22 mouse cellular contexts compared by ENCODE assay signal in the genomic region with DNA sequence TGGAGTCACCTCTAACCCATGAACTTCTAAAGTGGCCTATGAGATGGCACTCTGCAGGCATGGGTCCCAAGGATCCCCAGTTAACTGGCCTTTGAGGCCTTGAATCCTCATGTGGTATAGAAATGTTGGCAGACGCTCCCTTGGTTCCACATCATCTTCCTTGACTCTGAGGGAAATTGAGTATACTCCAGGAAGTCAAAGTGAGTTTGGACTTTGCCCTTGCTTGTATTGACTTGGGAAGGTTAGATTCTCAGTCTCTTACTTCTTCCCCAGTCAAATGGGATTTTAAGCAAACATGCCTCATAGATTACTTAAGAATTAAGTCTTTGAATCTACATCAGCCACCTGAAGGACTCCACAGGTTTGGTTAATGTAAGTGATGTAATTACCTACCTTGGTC. TPM values are rescaled to one million over a fixed set of nuclear protein-coding genes. Genes with fewer than 3 reads are reported as not detected.
DNase-seq lines count a peak whose midpoint lies in the region; ATAC-seq and TF ChIP-seq lines count a peak whose summit lies in the region.
"Had no signal": no experiment of that assay in that cellular context is flagged by ENCODE, and none has a peak within 500 bp of the region (broad histone marks: within the 10 kb centered on the region; RNA-seq: fewer than 3 reads in every experiment).

No protein-coding gene starts in this region.

- no peaks in the 10 kb centered on the region for H3K36me3 ChIP-seq in intestine, embryonic 14.5 days (ENCODE audit: control insufficient read depth, insufficient read depth, low read length)
- H3K36me3 ChIP-seq in intestine, postnatal 0 days (ENCODE audit: control insufficient read depth, insufficient read depth) = no peaks in the 10 kb centered on the region
- H3K36me3 ChIP-seq in stomach, embryonic 15.5 days = no peaks in the 10 kb centered on the region
- no peaks in the 10 kb centered on the region for H3K36me3 ChIP-seq in forebrain, embryonic 12.5 days (replicated peaks)
- H3K36me3 ChIP-seq: forebrain, embryonic 10.5 days; G1E; hindbrain, embryonic 12.5 days; hindbrain, embryonic 15.5 days had no signal

- peak overlapping the region; percentile 5; the same call in 1 of the 2 replicates for H3K27ac ChIP-seq in intestine, embryonic 14.5 days (ENCODE audit: low read depth)
- peak overlapping the region; percentile 88 for H3K27ac ChIP-seq in intestine, postnatal 0 days (ENCODE audit: low read depth, low read length)
- peak overlapping the region; percentile 49 for H3K27ac ChIP-seq in stomach, embryonic 15.5 days
- no peak overlapping the region for H3K27ac ChIP-seq in forebrain, embryonic 12.5 days
- H3K27ac ChIP-seq: forebrain, embryonic 10.5 days; heart, adult 2 months; hindbrain, embryonic 12.5 days; hindbrain, embryonic 15.5 days had no signal

- no peak for TF ChIP-seq POLR2A in lung, adult 2 months (IDR thresholded peaks at IDR 0.05; ENCODE audit: borderline replicate concordance, extremely low read depth, low read depth, low read length)

- H3K4me2 ChIP-seq in intestine, embryonic 14.5 days (ENCODE audit: low read length) = no peak overlapping the region
- H3K4me2 ChIP-seq in intestine, postnatal 0 days (replicated peaks; ENCODE audit: low read depth) = no peak overlapping the region; the same call in 1 of the 2 replicates
- H3K4me2 ChIP-seq in stomach, embryonic 15.5 days = no peak overlapping the region
- H3K4me2 ChIP-seq in forebrain, embryonic 12.5 days = no peak overlapping the region
- H3K4me2 ChIP-seq: heart, embryonic 11.5 days; hindbrain, embryonic 12.5 days; hindbrain, embryonic 15.5 days had no signal

- no peaks in the 10 kb centered on the region for H3K9me3 ChIP-seq in intestine, embryonic 14.5 days (ENCODE audit: control insufficient read depth, low read length)
- no peaks in the 10 kb centered on the region for H3K9me3 ChIP-seq in intestine, postnatal 0 days (ENCODE audit: control insufficient read depth)
- H3K9me3 ChIP-seq in stomach, embryonic 15.5 days = no peaks in the 10 kb centered on the region
- H3K9me3 ChIP-seq in forebrain, embryonic 12.5 days = no peaks in the 10 kb centered on the region
- H3K9me3 ChIP-seq: forebrain, embryonic 10.5 days; G1E; hindbrain, embryonic 12.5 days; hindbrain, embryonic 15.5 days had no signal

- 83% methylated on average over 1 of the region's 1 CpGs for WGBS in intestine, embryonic 14.5 days
- 40% methylated on average over 1 of the region's 1 CpGs for WGBS in intestine, postnatal 0 days
- WGBS in stomach, embryonic 15.5 days = 84% methylated on average over 1 of the region's 1 CpGs
- 94% methylated on average over 1 of the region's 1 CpGs for WGBS in lung, adult 2 months
- 94% methylated on average over 1 of the region's 1 CpGs for WGBS in forebrain, embryonic 12.5 days

- H3K27me3 ChIP-seq in intestine, embryonic 14.5 days (replicated peaks; ENCODE audit: control insufficient read depth, insufficient read depth, low read length) = no peaks in the 10 kb centered on the region
- H3K27me3 ChIP-seq in intestine, postnatal 0 days (replicated peaks; ENCODE audit: control insufficient read depth, insufficient read depth, low read length) = no peaks in the 10 kb centered on the region
- no peaks in the 10 kb centered on the region for H3K27me3 ChIP-seq in stomach, embryonic 15.5 days (replicated peaks)
- no peaks in the 10 kb centered on the region for H3K27me3 ChIP-seq in forebrain, embryonic 12.5 days
- H3K27me3 ChIP-seq: hindbrain, embryonic 12.5 days; hindbrain, embryonic 15.5 days; Patski had no signal

- no peak overlapping the region for H3K9ac ChIP-seq in intestine, embryonic 14.5 days (ENCODE audit: low read length)
- no peak overlapping the region for H3K9ac ChIP-seq in intestine, postnatal 0 days (ENCODE audit: low read depth, low read length)
- H3K9ac ChIP-seq in stomach, embryonic 15.5 days = no peak overlapping the region
- no peak overlapping the region for H3K9ac ChIP-seq in forebrain, embryonic 12.5 days
- H3K9ac ChIP-seq: hindbrain, embryonic 12.5 days; hindbrain, embryonic 15.5 days had no signal

- DNase-seq in intestine, embryonic 14.5 days (ENCODE audit: low spot score) = no peak
- no peak for DNase-seq in lung, adult 2 months
- no peak for DNase-seq in urinary bladder, postnatal 4 days (ENCODE audit: low spot score in 2 of 2)
- no peak for DNase-seq in right cerebral cortex, postnatal 14 days
- DNase-seq: adrenal gland, postnatal 10 days; adrenal gland, postnatal 36 days; B cell, adult 2 months; cerebellum, adult 18-20 months; cerebellum, adult 9-10 months; cerebellum, postnatal 14 days; gastrocnemius, postnatal 25 days; heart, adult 2 months had no signal

- TF ChIP-seq CTCF in intestine, postnatal 0 days (IDR thresholded peaks at IDR 0.05; ENCODE audit: low read depth) = no peak
- TF ChIP-seq CTCF in lung, adult 2 months (IDR thresholded peaks at IDR 0.05; ENCODE audit: insufficient read depth, low read length) = no peak

- H3K4me3 ChIP-seq in intestine, embryonic 14.5 days (ENCODE audit: low read depth, low read length) = no peak overlapping the region
- H3K4me3 ChIP-seq in intestine, postnatal 0 days (ENCODE audit: low read depth, low read length) = no peak overlapping the region
- H3K4me3 ChIP-seq in stomach, embryonic 15.5 days (replicated peaks) = no peak overlapping the region
- no peak overlapping the region for H3K4me3 ChIP-seq in lung, adult 2 months (replicated peaks; ENCODE audit: extremely low read depth, low read depth, low read length)
- no peak overlapping the region for H3K4me3 ChIP-seq in forebrain, embryonic 12.5 days (replicated peaks)
- H3K4me3 ChIP-seq: forebrain, embryonic 10.5 days; heart, adult 2 months; hindbrain, embryonic 12.5 days; hindbrain, embryonic 15.5 days had no signal

- ATAC-seq in intestine, embryonic 14.5 days (replicated peaks; ENCODE audit: low FRiP score, low TSS enrichment, low read depth) = no peak
- peak; percentile 53 for ATAC-seq in intestine, postnatal 0 days
- no peak for ATAC-seq in stomach, embryonic 15.5 days (ENCODE audit: insufficient read depth, low FRiP score, low read depth)
- ATAC-seq in forebrain, embryonic 12.5 days (ENCODE audit: low FRiP score) = no peak
- ATAC-seq: forebrain, embryonic 14.5 days; Patski had no signal

- peaks cover 9% of the 10 kb centered on the region for H3K4me1 ChIP-seq in intestine, embryonic 14.5 days (replicated peaks; ENCODE audit: control insufficient read depth, insufficient read depth, low read length)
- H3K4me1 ChIP-seq in intestine, postnatal 0 days (replicated peaks; ENCODE audit: control insufficient read depth, insufficient read depth, low read length) = peaks cover 19% of the 10 kb centered on the region; the same call in 1 of the 2 replicates
- peaks cover 16% of the 10 kb centered on the region for H3K4me1 ChIP-seq in stomach, embryonic 15.5 days
- H3K4me1 ChIP-seq in lung, adult 2 months (ENCODE audit: control insufficient read depth, insufficient read depth, low read length) = peaks cover 11% of the 10 kb centered on the region
- peaks cover 17% of the 10 kb centered on the region for H3K4me1 ChIP-seq in forebrain, embryonic 12.5 days

RNA-seq across cellular contexts. Expression of gene Fos, which starts 24.2 kb away (rescaled TPM):
- polyA plus RNA-seq in intestine, embryonic 14.5 days (2014; fragmentation: Nextera tagmentation; extraction: Ambion mirVana) = 2.7 TPM in 2 replicates
- polyA plus RNA-seq in intestine, postnatal 0 days (2015; fragmentation: Nextera tagmentation; extraction: Ambion mirVana) = 22.4 and 27.1 TPM in 2 replicates
- 10.5 and 16.4 TPM in 2 replicates for polyA plus RNA-seq in stomach, embryonic 15.5 days (2015; fragmentation: Nextera tagmentation; extraction: Ambion mirVana)
- 37.8 and 55.0 TPM in 2 replicates for polyA plus RNA-seq in lung, adult 2 months (2012; rRNA removed)
- 0.80 and 1.1 TPM in 2 replicates for polyA plus RNA-seq in forebrain, embryonic 12.5 days (2016; fragmentation: Nextera tagmentation; extraction: Ambion mirVana)
